Mouse (Mus musculus) forebrain, embryonic 10.5 days (tissue): ENCODE measurements around the gene Osbpl11. TPM values are rescaled to one million over a fixed set of nuclear protein-coding genes. Genes with fewer than 3 reads are reported as not detected.
"Not testable (repeated sequence)": the region's sequence is repeated elsewhere in the genome, so short reads cannot be mapped to it uniquely, and the experiment has no call there.

ENCODE experiments used
- DNase-seq: peaks from one replicate; pipeline ENCODE4 v3.0.0-alpha.2; 2017; ENCODE audit warnings: low spot score; ENCODE audit errors: extremely low spot score
- H3K27ac ChIP-seq: fragments of 300-500 bp; sonication (generic); 2 replicates; pipeline ENCODE4 v1.5.1; 2016; ENCODE audit warnings: mild to moderate bottlenecking
- H3K27me3 ChIP-seq: fragments of 300-500 bp; sonication (generic); 2 replicates; pipeline ENCODE4 v1.6.1; 2016; ENCODE audit warnings: mild to moderate bottlenecking; ENCODE audit not compliant: poor library complexity, severe bottlenecking
- H3K36me3 ChIP-seq: fragments of 300-500 bp; sonication (generic); replicated peaks from 2 replicates; pipeline ENCODE4 v1.6.1; 2016; ENCODE audit warnings: mild to moderate bottlenecking, moderate library complexity
- H3K4me1 ChIP-seq: fragments of 300-500 bp; sonication (generic); 2 replicates; pipeline ENCODE4 v1.6.1; 2016
- H3K4me3 ChIP-seq: fragments of 300-500 bp; sonication (generic); 2 replicates; pipeline ENCODE4 v1.5.1; 2016; ENCODE audit warnings: mild to moderate bottlenecking, moderate library complexity
- H3K9me3 ChIP-seq: fragments of 300-500 bp; sonication (generic); 2 replicates; pipeline ENCODE4 v1.6.1; 2016; ENCODE audit warnings: mild to moderate bottlenecking, moderate library complexity
- WGBS: fragments of 180-500 bp; shearing (Covaris S2); methylation state at CpG from one replicate; pipeline ENCODE4 v1.1.7; 2016; 5-methylcytosine and 5-hydroxymethylcytosine counted together
- polyA plus RNA-seq: library from polyadenylated mRNA; unstranded; fragments of >200 nt; fragmentation: Nextera tagmentation; extraction: Ambion mirVana; gene quantifications from 2 replicates; pipeline ENCODE4 v1.2.1, GENCODE M21; 2016

The Osbpl11 gene
- polyA plus RNA-seq = 17.7 and 19.0 TPM in 2 replicates

- Histone ChIP-seq H3K36me3 (peaks cover 6% of the 10 kb centered on the region; the same call in 1 of the 2 replicates), H3K9me3 (no peaks in the 10 kb centered on the region), H3K4me1 (peaks cover 34% of the 10 kb centered on the region), H3K4me3 (peak within 1 kb of the TSS; percentile 96), H3K27ac (peak within 1 kb of the TSS; percentile 95), H3K27me3 (no peaks in the 10 kb centered on the region)
- peak; percentile 98 for DNase-seq
- WGBS = under 1% methylated on average over 27 of the region's 27 CpGs
These were observed at the start of gene Osbpl11 for GRCm38 (mm10) chr16:33184901-33185260. TSS of gene Osbpl11 (plus strand) at chr16:33185071.

GRCm38 (mm10) chr16:33135167-33135566, 49.7 kb upstream of the Osbpl11 start:
- Histone ChIP-seq H3K9me3 (no peaks in the 10 kb centered on the region), H3K36me3 (no peaks in the 10 kb centered on the region), H3K27me3 (no peaks in the 10 kb centered on the region), H3K4me1 (peaks cover 5% of the 10 kb centered on the region), H3K27ac (no peak overlapping the region), H3K4me3 (no peak overlapping the region)
- 72% methylated on average over 4 of the region's 4 CpGs for WGBS
- DNase-seq = no peak

- H3K4me3 ChIP-seq, H3K27ac ChIP-seq, DNase-seq, H3K4me1 ChIP-seq, H3K27me3 ChIP-seq, H3K9me3 ChIP-seq, H3K36me3 ChIP-seq: not testable (repeated sequence)
- 79% methylated on average over 7 of the region's 7 CpGs for WGBS
These were observed 45.8 kb upstream of the Osbpl11 start for GRCm38 (mm10) chr16:33139061-33139460.

GRCm38 (mm10) chr16:33141758-33142280, 43.1 kb upstream of the Osbpl11 start:
- Histone ChIP-seq H3K4me1 (no peaks in the 10 kb centered on the region), H3K36me3 (no peaks in the 10 kb centered on the region), H3K27me3 (no peaks in the 10 kb centered on the region), H3K9me3 (no peaks in the 10 kb centered on the region), H3K4me3 (no peak overlapping the region), H3K27ac (no peak overlapping the region)
- WGBS = 34% methylated on average over 3 of the region's 3 CpGs
- no peak for DNase-seq

GRCm38 (mm10) chr16:33143452-33143851, 41.4 kb upstream of the Osbpl11 start:
- no peaks in the 10 kb centered on the region for H3K36me3 ChIP-seq
- no peaks in the 10 kb centered on the region for H3K4me1 ChIP-seq
- no peak overlapping the region for H3K4me3 ChIP-seq
- no peak overlapping the region for H3K27ac ChIP-seq
- no peak for DNase-seq
- no peaks in the 10 kb centered on the region for H3K9me3 ChIP-seq
- WGBS = 89% methylated on average over 2 of the region's 2 CpGs
- no peaks in the 10 kb centered on the region for H3K27me3 ChIP-seq

GRCm38 (mm10) chr16:33146185-33146584, 38.7 kb upstream of the Osbpl11 start:
- Histone ChIP-seq H3K27me3 (no peaks in the 10 kb centered on the region), H3K9me3 (no peaks in the 10 kb centered on the region), H3K36me3 (no peaks in the 10 kb centered on the region), H3K27ac (no peak overlapping the region), H3K4me3 (no peak overlapping the region), H3K4me1 (0 out of 2 replicates have a peak, but pooled peaks cover 4% of the 10 kb centered on the region)
- DNase-seq = no peak
- WGBS = 97% methylated on average over 3 of the region's 3 CpGs

- no peak for DNase-seq
- Histone ChIP-seq H3K36me3 (no peaks in the 10 kb centered on the region), H3K4me3 (no peak overlapping the region), H3K27me3 (no peaks in the 10 kb centered on the region), H3K9me3 (no peaks in the 10 kb centered on the region), H3K27ac (no peak overlapping the region), H3K4me1 (0 out of 2 replicates have a peak, but pooled peaks cover 4% of the 10 kb centered on the region)
- WGBS = 79% methylated on average over 4 of the region's 4 CpGs
These were observed 36.7 kb upstream of the Osbpl11 start for GRCm38 (mm10) chr16:33148135-33148534.

GRCm38 (mm10) chr16:33150875-33151274, 34.0 kb upstream of the Osbpl11 start:
- not testable (repeated sequence) for H3K27me3 ChIP-seq, H3K27ac ChIP-seq, H3K9me3 ChIP-seq, H3K4me3 ChIP-seq, H3K36me3 ChIP-seq, H3K4me1 ChIP-seq, DNase-seq
- WGBS = 82% methylated on average over 9 of the region's 9 CpGs

- no peak overlapping the region for H3K27ac ChIP-seq
- DNase-seq = no peak
- no peaks in the 10 kb centered on the region for H3K36me3 ChIP-seq
These were observed 33.3 kb upstream of the Osbpl11 start for GRCm38 (mm10) chr16:33151558-33151957.

GRCm38 (mm10) chr16:33154992-33155391, 29.9 kb upstream of the Osbpl11 start:
- no peak overlapping the region for H3K27ac ChIP-seq
- no peaks in the 10 kb centered on the region for H3K4me1 ChIP-seq
- H3K4me3 ChIP-seq = no peak overlapping the region
- no peaks in the 10 kb centered on the region for H3K9me3 ChIP-seq
- 56% methylated on average over 4 of the region's 4 CpGs for WGBS
- DNase-seq = no peak
- no peaks in the 10 kb centered on the region for H3K27me3 ChIP-seq
- H3K36me3 ChIP-seq = no peaks in the 10 kb centered on the region

More at GRCm38 (mm10) chr16:33151558-33151957, 33.3 kb upstream of the Osbpl11 start:
- Histone ChIP-seq H3K9me3 (no peaks in the 10 kb centered on the region), H3K4me3 (no peak overlapping the region), H3K4me1 (0 out of 2 replicates have a peak, but pooled peaks cover 4% of the 10 kb centered on the region), H3K27me3 (no peaks in the 10 kb centered on the region)
- 88% methylated on average over 8 of the region's 8 CpGs for whole genome bisulfite sequencing

- H3K36me3 ChIP-seq = no peaks in the 10 kb centered on the region
- H3K27ac ChIP-seq = no peak overlapping the region
- no peaks in the 10 kb centered on the region for H3K9me3 ChIP-seq
- WGBS = 90% methylated on average over 11 of the region's 11 CpGs
- H3K4me1 ChIP-seq = no peaks in the 10 kb centered on the region
- no peak for DNase-seq
- no peak overlapping the region for H3K4me3 ChIP-seq
- no peaks in the 10 kb centered on the region for H3K27me3 ChIP-seq
These were observed 26.9 kb upstream of the Osbpl11 start for GRCm38 (mm10) chr16:33158006-33158405.

GRCm38 (mm10) chr16:33158590-33159071, 26.2 kb upstream of the Osbpl11 start:
- no peak overlapping the region for H3K27ac ChIP-seq
- no peak overlapping the region for H3K4me3 ChIP-seq
- H3K36me3 ChIP-seq = no peaks in the 10 kb centered on the region
- no peaks in the 10 kb centered on the region for H3K9me3 ChIP-seq
- no peaks in the 10 kb centered on the region for H3K27me3 ChIP-seq
- 94% methylated on average over 14 of the region's 14 CpGs for WGBS
- H3K4me1 ChIP-seq = no peaks in the 10 kb centered on the region
- DNase-seq = no peak

- H3K36me3 ChIP-seq = no peaks in the 10 kb centered on the region
- WGBS = 88% methylated on average over 2 of the region's 2 CpGs
- no peak overlapping the region for H3K4me3 ChIP-seq
- H3K27me3 ChIP-seq = no peaks in the 10 kb centered on the region
- H3K9me3 ChIP-seq = no peaks in the 10 kb centered on the region
- no peaks in the 10 kb centered on the region for H3K4me1 ChIP-seq
- no peak overlapping the region for H3K27ac ChIP-seq
- no peak for DNase-seq
These were observed 25.5 kb upstream of the Osbpl11 start for GRCm38 (mm10) chr16:33159363-33159762.
